Mouse (Mus musculus) ovary, adult 18-20 months (tissue): ENCODE data around the gene Ccdc163.

ENCODE experiments used
- DNase-seq: peaks from one replicate; pipeline ENCODE4 v3.0.0; 2022; ENCODE audit warnings: low spot score, mixed read lengths

The Ccdc163 gene

DNA sequence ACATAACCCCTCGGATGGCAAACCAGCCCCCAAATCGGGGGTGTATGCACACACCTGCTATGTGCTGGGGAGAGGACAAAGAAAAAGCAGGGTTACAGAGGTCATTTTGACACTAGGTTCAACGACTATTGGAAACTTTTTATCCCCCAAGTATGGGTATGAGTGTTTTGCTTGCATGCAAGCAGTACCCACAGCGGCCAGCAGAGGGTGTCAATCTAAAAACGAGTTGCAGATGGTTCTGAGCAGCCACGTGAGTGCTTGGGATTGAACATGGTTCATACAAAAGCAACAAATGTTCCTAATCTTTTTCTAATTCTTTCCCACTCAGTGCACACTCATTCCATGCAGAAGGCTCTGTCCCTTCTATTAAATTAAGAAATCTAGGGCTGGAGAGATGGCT, 4.5 kb upstream of the Ccdc163 start:
- no peak for DNase-seq

DNA sequence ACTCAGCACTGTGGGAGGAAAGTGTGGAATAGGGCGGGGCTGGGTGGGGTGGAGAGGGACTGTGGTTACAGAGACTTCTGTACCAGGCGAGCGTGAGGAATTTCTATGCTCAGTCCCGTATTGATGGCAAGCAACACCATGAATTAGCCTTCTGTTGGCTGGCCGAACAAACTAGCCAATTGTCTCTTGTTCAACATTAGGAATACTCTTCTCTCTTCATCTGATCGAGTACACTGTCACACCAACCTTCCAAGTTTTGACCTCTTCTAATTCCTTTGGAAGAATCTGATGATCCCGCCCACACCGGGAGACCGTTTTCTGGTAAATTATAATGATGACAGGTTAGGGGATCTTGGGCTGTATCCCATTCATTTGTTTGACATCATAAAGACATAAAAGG, 643 bp upstream of the Ccdc163 start:
- no peak for DNase-seq

DNA sequence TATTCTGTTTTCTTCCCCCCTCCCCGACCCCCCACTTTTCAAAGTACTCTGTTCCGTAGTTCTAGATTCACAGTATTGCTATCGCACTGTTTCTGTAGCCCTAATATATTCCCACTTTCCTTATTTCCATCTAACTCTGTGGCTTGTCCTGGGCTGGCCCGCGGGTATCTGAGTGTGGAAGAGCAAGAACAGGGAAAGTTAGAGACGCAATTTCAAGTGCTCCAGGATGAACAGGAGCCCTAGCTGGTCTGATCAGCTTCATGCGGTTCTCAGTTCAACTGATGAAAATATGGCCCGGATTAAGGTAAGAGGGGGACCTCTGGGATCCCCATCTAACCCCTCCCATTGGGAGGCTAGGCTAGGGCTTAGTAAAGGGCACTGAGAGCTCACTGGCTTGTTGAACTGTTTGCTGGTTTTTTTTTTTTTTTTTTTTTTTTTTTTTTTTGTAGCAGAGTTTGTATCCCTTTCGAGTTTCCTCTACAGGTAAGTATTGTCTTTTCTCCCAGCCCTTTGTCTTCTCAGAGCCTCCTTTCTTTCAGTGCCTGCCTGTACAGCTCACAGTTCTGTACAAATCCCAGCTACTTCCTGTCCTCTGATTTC, 582 bp downstream of the Ccdc163 start:
- no peak for DNase-seq

DNA sequence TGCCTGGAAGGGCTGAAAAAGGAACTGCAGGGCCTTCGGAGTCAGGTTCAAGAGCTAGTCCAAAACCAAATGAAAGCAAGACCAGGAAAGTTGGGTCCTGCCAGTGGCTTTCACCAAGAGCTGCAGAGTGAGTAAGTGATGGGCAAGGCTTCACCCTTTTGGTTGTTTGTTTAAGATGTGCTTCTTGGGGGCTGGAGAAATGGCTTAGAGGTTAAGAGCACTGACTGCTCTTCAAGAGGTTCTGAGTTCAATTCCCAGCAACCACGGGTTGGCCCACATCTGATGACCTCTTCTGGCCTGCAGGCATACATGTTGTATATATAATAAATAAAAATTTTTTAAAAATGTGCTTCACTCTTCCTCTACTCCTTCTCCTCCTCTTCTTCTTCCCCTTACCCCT, 1.8 kb downstream of the Ccdc163 start:
- DNase-seq: no peak

DNA sequence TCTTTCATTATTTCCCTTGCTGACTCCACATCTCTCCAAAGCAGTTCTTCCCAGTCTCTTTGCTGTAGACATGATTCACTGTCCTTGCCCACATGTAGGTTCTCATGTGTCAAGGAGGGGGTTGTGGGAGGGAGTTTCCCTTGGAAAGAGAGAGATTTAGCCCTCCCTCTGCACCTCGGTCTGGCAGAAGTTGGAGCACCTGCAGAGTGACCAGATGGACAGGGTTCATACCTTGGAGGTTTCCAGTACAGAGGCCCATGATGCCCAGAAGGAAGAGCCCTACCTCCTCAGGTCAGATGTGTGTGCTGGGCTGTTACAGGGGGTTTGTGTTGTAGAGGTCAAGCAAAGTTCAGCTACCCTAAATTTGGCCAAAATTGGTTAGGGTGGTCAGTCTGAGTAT, 4.2 kb downstream of the Ccdc163 start:
- no peak for DNase-seq

DNA sequence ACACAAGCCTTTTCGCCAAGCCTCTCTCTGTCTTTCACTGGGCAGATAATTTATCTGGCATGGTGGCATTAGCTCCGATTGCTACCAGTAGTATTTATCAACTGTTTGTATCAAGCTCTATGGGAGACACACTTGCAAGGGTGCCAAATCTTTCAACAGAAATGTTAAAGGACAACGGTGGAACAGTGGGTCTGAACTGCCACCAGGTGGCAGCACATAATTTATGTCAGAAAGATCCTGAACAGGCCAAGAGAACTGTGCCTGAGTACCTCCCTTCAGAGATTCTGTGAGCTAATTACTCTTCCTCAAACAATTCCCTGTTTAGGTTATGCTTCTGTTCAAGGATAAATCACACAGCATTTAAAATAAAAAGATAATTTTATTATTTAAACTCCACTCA, 11.1 kb downstream of the Ccdc163 start:
- DNase-seq: peak; percentile 43

DNA sequence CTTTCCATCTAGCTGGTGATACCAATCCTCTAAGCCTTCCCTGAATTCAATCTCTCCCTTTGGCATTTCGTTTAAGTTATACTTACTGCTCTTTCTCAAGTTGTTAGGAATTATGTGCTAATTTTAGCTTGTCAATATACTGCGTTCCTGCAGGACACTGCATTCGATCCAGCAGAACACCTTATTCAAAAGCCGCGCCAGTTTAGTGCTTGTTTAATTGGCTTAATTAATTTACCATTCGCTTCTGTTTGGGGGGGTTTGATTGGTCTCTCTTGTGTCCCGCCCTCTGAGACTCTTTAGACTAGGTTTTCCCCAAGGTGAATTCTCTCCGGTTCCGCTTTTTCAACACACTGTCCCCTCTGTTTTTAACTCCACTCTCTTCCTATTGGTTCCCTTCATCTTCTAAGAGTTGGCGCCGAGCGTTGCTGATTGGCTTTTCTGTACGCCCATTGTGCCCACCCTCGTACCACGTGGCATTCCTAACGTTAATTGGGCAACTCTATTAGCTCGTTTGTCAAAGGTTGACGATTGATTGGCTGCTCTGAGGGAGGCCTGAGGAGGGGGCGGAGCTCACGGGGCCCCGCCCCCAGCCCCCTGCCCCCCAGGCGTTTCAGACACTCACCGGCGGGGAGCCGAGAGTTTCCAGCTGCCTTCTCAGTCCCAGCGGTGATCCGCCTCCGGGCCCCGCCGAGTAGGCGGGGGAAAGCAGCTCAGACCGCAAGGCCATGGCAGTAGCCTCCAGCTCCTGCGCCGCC, 12.2 kb downstream of the Ccdc163 start, which contains the start of gene Tesk2:
Tesk2 (plus strand) TSS at position 606 of the 755 bp plus-strand sequence.
- peak; percentile 94 for DNase-seq

DNA sequence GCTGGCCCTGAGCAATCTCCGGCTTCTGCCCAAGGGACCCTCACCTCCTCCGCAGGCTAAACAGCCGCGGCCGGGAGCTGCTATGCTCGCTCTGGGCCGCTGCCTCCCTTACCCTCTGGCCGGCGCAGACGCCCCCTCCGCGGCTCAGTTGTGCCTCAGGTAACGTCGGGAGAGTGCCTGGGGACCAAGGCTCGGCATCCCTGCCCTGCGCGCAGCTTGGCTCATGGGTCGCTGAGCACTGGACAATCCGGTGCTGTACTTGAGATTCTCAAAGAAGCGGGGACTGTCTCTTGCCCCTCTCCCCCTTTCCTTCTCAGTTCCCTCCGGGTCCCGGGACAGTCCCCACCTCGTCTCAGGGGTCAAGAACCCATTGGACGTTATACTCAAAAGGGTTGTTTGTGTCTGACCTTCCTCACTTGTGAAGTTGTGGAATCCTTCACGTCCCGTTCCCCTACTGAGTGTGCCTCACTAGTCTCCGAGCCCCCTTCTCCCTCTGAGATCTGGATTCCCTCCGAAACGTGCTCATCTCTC, 12.9 kb downstream of the Ccdc163 start:
- DNase-seq: no peak

DNA sequence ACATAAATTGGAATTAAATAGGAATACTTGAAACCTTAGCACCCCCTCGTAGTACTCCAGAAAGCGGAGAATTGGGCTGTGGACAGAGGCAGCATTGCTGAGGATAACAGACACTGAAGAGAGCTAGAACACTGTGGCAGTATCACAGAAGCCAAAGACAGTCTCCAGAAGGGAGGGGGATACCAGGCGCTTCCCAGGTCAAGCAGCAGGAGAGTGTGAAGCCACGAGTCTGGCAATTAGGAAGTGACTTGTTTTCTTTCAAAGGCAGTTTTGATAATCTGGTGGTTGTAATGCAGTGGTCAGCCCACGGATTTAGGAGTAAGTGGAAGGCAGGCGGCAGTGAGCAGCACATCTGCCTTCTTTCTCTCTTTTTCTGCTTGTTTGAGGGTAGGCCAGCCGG, 13.9 kb downstream of the Ccdc163 start:
- DNase-seq: no peak

DNA sequence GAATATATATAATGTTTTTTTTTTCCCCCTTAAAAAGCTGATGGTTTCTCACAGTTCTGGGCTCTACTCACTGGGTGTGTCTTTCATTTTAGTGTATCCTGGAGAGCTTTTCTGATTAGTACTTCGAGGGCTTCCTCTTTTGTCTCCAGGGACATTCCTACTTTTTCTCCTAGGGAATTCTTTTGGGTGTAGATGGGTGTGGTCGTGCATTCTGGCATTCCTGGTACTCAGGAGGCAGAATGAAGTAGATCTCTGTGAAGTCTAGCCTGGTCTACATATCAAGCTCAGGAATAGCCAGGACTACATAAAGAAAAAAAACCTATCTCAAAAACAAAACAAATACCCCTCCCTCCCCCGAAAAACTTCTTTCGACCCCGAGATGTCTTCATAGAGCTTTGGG, 17.1 kb downstream of the Ccdc163 start:
- no peak for DNase-seq

DNA sequence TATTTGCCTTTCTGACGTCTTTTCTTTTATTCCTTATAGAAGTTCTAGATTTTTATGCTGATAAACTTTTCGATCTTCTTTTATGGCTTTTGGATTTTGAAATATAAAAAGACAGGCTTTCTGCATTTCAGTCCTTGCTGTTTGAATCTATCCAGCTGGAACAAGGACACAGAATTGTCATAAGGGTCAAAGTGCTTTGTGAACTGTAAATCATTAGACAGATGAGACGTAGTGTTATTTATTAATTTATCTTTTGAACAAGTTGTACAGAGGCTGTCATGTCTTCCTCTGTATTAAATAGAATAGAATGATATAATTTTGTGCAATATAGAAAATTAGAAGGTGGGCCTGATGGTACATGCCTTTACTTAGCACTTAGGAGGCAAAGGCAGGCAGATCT, 19.1 kb downstream of the Ccdc163 start:
- DNase-seq: no peak

DNA sequence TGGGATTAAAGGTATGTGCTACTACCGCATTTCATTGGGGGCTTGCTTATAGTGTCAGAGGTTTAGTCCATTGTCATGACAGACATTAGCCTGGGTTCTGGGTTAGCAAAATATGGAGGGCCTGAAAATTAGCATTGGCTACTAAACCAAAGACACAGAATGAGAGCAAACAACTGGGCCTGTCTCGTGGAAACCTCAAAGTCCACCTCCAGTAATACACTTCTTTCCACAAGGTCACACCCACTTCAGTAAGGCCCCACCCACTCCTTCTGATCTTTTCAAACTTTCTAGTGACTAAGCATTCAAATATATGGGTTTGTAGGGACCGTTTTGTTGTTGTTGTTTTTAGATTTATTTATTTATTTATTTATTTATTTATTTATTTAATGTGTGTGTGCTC, 21.2 kb downstream of the Ccdc163 start:
- DNase-seq: no peak

DNA sequence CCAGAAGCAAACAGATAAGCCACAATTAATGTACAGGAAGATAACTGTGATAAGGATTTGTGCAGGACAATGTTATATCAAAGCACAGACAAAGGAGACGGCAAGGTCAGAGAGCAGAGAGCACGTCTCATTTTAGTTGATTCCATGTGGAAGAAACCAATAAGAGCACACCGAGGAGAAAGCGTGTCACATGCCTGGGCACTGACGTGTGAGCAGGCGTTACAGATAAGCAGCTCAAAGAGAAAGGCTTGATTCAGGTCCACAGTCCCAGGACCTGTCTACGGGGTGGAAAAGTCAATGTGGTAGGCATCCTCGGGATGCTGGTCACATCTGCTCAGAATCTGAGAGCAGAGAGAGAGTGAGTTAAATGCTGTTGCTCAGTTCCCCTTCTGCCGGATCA, 22.8 kb downstream of the Ccdc163 start:
- no peak for DNase-seq

DNA sequence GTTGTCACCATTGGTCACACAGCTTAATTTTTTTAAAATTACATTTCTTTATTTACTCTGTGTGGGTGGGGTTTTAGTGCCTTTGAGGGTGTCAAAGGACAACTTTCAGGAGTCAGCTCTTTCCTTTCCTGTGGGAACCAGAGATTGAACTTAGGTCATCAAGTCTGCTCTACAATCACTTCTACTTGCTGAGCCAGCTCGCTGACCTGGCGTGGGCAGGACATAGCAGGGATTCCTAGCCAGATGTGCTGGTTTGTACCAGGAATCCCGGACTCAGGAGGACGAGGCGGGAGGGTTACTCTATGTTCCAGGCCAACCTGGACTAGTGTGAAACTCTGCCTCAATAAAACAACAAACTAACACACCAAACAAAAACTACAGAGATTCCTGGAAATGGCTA, 24.0 kb downstream of the Ccdc163 start:
- DNase-seq: no peak

DNA sequence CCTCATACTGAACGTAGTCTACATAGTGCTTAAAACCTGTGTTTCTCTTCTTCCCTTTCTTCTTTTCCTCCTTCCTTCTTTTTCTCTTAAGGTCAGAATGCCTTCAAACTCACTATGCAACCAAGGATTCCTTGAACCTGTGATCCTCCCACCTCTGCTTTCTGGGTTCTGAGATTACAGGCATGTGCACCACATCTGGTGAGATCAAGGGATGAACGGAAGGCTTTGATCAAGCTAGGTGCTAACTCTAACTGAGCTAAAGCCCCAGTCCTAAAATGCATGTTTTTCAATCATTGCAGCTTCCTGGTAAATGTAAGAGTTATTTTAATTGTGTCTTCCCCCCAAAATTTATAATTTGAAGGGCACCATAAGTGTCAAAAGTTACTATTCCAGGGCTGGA, 26.7 kb downstream of the Ccdc163 start:
- DNase-seq: no peak

DNA sequence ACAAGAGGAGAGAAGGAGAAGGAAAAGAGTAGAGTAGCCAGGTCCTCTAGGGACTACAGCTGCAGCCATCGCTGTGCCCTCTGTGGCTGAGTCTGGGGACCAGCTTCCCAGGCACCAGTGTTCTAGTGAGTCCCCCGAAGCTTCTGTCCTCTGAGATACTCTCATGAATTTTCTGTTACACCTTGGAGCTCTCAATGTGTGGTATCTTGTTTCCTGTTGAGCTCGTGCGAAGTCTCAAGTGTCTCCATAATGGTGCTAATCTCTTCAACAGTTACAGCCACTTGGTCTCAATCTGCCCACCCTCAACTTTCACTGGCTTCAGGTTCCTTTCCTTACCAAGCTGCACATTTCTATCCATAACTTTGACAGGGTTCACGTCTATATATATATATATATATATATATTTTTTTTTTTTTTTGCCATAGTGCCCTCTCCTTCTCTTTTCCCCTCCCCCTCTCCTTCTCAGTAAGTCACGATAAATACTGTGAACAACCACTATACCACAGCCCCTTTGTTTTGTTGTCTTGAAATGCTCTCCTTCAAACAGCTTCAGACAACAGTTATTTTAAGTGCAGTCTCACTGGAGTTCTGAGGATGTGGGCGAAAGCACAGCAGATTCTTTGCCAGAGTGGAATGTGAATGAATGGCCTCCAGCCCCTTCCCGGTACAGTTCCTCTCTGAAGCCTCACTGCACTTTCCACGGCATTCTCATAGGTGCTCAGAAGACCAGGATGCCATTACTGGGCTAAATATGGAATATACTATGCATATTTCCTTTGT, 30.9 kb downstream of the Ccdc163 start:
- no peak for DNase-seq

DNA sequence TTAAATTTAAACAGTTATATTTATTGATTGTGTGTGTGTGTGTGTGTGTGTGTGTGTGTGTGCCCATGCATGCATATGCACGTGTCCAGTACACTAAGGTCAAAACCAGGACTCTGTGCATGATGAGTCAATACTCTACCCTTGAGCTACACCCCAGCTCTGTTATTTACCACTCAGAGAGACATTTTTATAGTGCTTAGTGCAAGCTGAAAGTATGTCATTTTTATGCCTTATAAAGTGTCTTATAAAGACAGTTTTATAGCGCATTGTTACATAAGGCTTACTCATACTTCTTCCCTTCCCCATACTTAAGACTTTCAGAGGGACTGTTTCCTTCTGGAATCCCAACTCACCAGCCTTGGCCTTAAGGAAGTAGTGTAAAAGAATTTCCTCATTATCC, 41.4 kb downstream of the Ccdc163 start:
- no peak for DNase-seq

DNA sequence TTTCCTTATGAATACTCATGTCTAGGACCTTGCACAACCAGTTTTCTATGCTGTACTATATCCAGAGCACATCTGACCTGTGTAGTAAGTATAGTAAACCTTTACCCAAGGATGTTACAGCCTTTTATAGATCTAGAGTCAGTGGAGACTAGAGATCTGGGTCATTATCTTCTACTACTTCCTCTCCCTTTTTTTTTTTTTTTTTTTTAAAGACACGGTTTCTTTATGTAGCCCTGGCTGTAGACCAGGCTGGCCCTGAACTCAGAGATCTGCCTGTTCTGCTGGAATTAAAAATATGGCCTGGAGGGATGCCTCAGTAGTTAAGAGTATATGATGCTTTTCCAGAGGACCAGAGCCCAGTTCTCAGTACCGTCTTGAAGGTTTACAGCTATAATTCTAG, 53.6 kb downstream of the Ccdc163 start:
- DNase-seq: no peak

DNA sequence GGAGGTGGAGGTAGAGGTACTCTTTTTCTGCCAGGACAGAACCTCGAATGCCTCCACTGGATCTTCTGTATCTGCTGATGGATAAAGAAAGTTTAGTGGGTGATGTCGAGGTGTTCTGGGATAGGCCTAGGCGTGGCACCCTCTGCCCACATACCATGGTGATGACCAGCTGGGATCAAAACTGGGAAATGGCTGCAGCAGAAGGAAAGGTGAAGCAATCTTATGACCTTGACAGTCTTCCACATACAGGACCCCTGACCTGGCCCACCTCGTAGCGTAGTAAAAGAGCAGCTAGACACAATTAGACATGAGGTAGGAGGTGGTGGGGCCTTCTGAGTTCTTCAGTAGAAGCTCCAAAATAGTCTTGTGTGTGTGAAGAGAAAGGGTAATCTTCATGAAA, 55.7 kb downstream of the Ccdc163 start:
- no peak for DNase-seq

DNA sequence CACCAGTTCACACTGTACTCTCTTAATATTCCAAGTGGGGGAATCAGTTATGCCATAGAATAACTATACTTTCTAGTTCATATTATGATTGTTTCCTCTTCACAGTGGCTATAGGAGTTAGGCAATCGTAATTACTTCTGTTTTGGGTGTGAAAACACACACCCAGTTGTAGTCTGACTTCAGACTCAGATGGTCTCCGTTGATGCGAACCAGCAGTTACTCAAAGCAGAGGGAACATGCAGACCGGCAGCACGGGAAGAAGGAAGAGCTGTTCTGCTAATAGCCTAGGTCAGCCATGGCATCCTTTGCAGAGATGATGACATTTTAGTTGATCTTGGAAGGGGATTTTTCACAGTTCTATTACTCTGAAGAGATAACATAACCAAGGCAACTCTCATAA, 60.2 kb downstream of the Ccdc163 start:
- DNase-seq: no peak

DNA sequence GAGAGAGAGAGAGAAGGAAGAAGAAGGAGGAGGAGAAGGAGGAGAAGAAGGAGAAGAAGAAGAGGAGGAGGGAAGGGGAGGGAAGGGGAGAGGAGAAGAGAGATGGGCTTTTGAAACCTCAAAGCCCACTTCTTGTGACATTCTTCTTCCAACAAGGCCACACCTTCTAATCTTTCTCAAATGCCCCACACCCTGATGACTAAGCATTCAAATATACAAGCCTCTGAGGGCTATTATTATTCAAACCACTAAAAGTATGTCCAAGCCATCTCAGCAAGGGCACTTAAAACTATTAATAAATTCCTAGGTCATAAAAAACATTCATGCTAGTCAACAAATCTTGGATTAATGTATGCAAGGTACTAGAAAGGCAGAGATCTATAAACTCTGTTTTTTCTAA, 60.8 kb downstream of the Ccdc163 start:
- DNase-seq: no peak

DNA sequence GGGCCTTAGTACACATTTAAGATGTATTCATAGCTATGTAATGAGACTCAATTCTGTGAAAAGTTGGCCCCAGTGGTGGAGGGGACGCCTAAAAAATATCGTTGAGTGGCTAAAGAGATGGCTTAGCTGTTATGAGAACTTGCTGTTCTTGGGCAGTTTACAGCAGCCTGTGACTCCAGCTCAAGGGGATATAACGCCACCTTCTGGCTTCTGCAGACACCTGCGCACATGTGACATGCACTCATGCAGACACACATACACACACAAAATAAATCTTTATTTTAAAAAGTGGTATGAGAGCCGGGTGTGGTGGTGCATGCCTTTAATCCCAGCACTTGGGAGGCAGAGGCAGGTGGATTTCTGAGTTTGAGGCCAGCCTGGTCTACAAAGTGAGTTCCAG, 68.1 kb downstream of the Ccdc163 start:
- no peak for DNase-seq

DNA sequence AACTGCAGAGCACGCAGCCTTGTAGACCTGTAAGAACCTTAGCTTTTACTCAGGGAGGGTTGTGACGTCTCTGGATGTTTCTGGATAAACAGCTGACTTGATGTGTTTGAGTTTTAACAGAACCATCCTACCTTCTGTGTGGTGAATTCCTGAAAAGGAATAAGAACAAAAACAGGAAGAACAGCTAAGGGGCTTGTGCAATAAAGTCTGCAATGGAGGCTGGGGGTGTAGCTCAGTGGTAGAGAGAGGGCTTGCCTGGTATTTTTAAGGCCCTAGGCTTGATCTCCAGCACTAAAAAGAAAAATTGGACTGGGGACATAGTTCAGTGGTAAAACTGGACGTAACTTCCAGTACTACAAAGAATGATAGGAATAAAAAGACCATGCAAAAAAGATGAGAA, 68.8 kb downstream of the Ccdc163 start:
- DNase-seq: no peak
